Mouse (Mus musculus) G1E (cell line): ENCODE measurements around the gene Upk1a.

Experiments
- CTCF ChIP-seq: IDR thresholded peaks from 2 replicates; pipeline ENCODE4 v1.5.1; 2012; ENCODE audit warnings: low read depth, low read length, inconsistent platforms, mixed read lengths
- GATA1 ChIP-seq: IDR thresholded peaks from 2 replicates; pipeline ENCODE4 v1.6.1; 2012; ENCODE audit warnings: borderline replicate concordance, low read length, inconsistent platforms, mixed read lengths
- GATA2 ChIP-seq: IDR thresholded peaks from 2 replicates; pipeline ENCODE4 v1.6.1; 2012; ENCODE audit warnings: low read depth, low read length, inconsistent platforms, borderline replicate concordance
- POLR2AphosphoS5 ChIP-seq: IDR thresholded peaks from 2 replicates; pipeline ENCODE4 v1.6.1; 2012; ENCODE audit warnings: low read depth, low read length, inconsistent platforms; ENCODE audit not compliant: insufficient replicate concordance
- TAL1 ChIP-seq: conservative IDR thresholded peaks from 2 replicates; pipeline ENCODE4 v1.6.1; 2012; ENCODE audit warnings: low read depth, low read length, inconsistent platforms, mixed read lengths

GRCm38 (mm10) chr7:30596093-30596492 is 16.6 kb downstream of the Upk1a start:
- TF ChIP-seq CTCF, result no peak
- no peak for TF ChIP-seq GATA1
- no peak for TF ChIP-seq POLR2AphosphoS5
- TF ChIP-seq TAL1, result no peak
- no peak for TF ChIP-seq GATA2
